Comparison of ENCODE assay signal across 14 mouse cellular contexts in the genomic region with DNA sequence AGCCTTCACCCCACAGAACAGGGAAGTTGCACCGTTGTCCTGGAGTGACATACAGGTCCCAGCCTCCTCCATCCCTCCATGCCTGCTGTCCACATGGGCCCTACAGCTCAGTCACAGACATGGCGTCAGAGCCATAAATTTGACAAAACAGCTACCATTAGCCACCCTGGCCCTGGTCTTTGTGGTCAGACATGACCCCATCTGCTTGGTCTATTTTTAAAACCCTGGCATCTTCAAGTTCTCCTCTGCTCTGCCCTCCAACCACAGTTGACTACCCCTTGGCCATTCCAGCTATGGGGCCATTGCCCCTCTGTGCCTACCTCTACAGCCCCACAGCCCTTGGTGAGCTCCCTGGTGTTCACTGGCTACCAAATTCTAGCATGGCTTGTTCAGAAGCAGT. TPM values are rescaled to one million over a fixed set of nuclear protein-coding genes. Genes with fewer than 3 reads are reported as not detected.
DNase-seq lines count a peak whose midpoint lies in the region; ATAC-seq and TF ChIP-seq lines count a peak whose summit lies in the region.
"Had no signal": no experiment of that assay in that cellular context is flagged by ENCODE, and none has a peak within 500 bp of the region (broad histone marks: within the 10 kb centered on the region; RNA-seq: fewer than 3 reads in every experiment).

No protein-coding gene starts in this region.

- H3K4me1 ChIP-seq in intestine, embryonic 15.5 days (replicated peaks), result peaks cover 20% of the 10 kb centered on the region
- H3K4me1 ChIP-seq in intestine, postnatal 0 days (replicated peaks; ENCODE audit: control insufficient read depth, insufficient read depth, low read length), result 0 out of 2 replicates have a peak, but pooled peaks cover 2% of the 10 kb centered on the region
- peaks cover 20% of the 10 kb centered on the region for H3K4me1 ChIP-seq in midbrain, embryonic 13.5 days (replicated peaks)
- H3K4me1 ChIP-seq in midbrain, embryonic 15.5 days, result peaks cover 13% of the 10 kb centered on the region
- peaks cover 19% of the 10 kb centered on the region for H3K4me1 ChIP-seq in embryonic facial prominence, embryonic 14.5 days (ENCODE audit: control insufficient read depth, insufficient read depth, low read length)
- peaks cover 46% of the 10 kb centered on the region for H3K4me1 ChIP-seq in limb, embryonic 15.5 days
- H3K4me1 ChIP-seq: liver, embryonic 13.5 days had no signal

- WGBS in intestine, embryonic 15.5 days, result 79% methylated on average over 2 of the region's 2 CpGs
- 77% methylated on average over 2 of the region's 2 CpGs for WGBS in intestine, postnatal 0 days
- WGBS in midbrain, embryonic 13.5 days, result 87% methylated on average over 2 of the region's 2 CpGs
- 79% methylated on average over 2 of the region's 2 CpGs for WGBS in midbrain, embryonic 15.5 days
- WGBS in embryonic facial prominence, embryonic 14.5 days, result 80% methylated on average over 2 of the region's 2 CpGs
- 73% methylated on average over 2 of the region's 2 CpGs for WGBS in limb, embryonic 15.5 days

- H3K27ac ChIP-seq in intestine, embryonic 15.5 days, result no peak overlapping the region
- H3K27ac ChIP-seq in intestine, postnatal 0 days (ENCODE audit: low read depth, low read length), result no peak overlapping the region
- H3K27ac ChIP-seq in midbrain, embryonic 13.5 days, result no peak overlapping the region
- H3K27ac ChIP-seq in midbrain, embryonic 15.5 days, result no peak overlapping the region
- peak overlapping the region; percentile 67 for H3K27ac ChIP-seq in embryonic facial prominence, embryonic 14.5 days (replicated peaks; ENCODE audit: low read depth, low read length)
- peak overlapping the region; percentile 75 for H3K27ac ChIP-seq in limb, embryonic 15.5 days
- H3K27ac ChIP-seq: forebrain, embryonic 15.5 days; liver, embryonic 13.5 days had no signal

- peak; percentile 14; the same call in 1 of the 2 replicates for ATAC-seq in intestine, embryonic 15.5 days
- ATAC-seq in intestine, postnatal 0 days, result no peak
- peak; percentile 12; the same call in 1 of the 2 replicates for ATAC-seq in midbrain, embryonic 13.5 days
- ATAC-seq in midbrain, embryonic 15.5 days (replicated peaks), result no peak
- ATAC-seq in embryonic facial prominence, embryonic 14.5 days (ENCODE audit: low read depth), result no peak
- ATAC-seq in limb, embryonic 15.5 days (ENCODE audit: insufficient number of reproducible peaks, low FRiP score, low TSS enrichment, low read depth), result no peak
- ATAC-seq: forebrain, embryonic 15.5 days had no signal

- no peak for DNase-seq in embryonic facial prominence, embryonic 14.5 days (ENCODE audit: low spot score)
- no peak for DNase-seq in cerebellum, adult 9-10 months
- DNase-seq: cerebellum, adult 9-11 months; kidney, adult 9 months; liver, embryonic 13.5 days; thymus, postnatal 14 days had no signal

- no peak overlapping the region for H3K4me3 ChIP-seq in intestine, embryonic 15.5 days (replicated peaks)
- H3K4me3 ChIP-seq in intestine, postnatal 0 days (ENCODE audit: low read depth, low read length), result no peak overlapping the region
- H3K4me3 ChIP-seq in midbrain, embryonic 13.5 days (replicated peaks), result no peak overlapping the region
- no peak overlapping the region for H3K4me3 ChIP-seq in midbrain, embryonic 15.5 days
- no peak overlapping the region for H3K4me3 ChIP-seq in embryonic facial prominence, embryonic 14.5 days (ENCODE audit: low read depth, low read length)
- H3K4me3 ChIP-seq in limb, embryonic 15.5 days, result no peak overlapping the region
- H3K4me3 ChIP-seq: erythroblast, embryonic 14.5 days; forebrain, embryonic 15.5 days; heart, embryonic 12.5 days; liver, embryonic 13.5 days had no signal

- H3K4me2 ChIP-seq in intestine, embryonic 15.5 days (replicated peaks), result no peak overlapping the region
- H3K4me2 ChIP-seq in intestine, postnatal 0 days (replicated peaks; ENCODE audit: low read depth), result no peak overlapping the region
- H3K4me2 ChIP-seq in midbrain, embryonic 13.5 days (replicated peaks), result no peak overlapping the region
- H3K4me2 ChIP-seq in midbrain, embryonic 15.5 days, result no peak overlapping the region
- H3K4me2 ChIP-seq in embryonic facial prominence, embryonic 14.5 days (ENCODE audit: low read depth, low read length), result no peak overlapping the region
- no peak overlapping the region for H3K4me2 ChIP-seq in limb, embryonic 15.5 days
- H3K4me2 ChIP-seq: forebrain, embryonic 15.5 days; heart, embryonic 12.5 days; liver, embryonic 13.5 days had no signal

- no peaks in the 10 kb centered on the region for H3K9me3 ChIP-seq in intestine, embryonic 15.5 days
- no peaks in the 10 kb centered on the region for H3K9me3 ChIP-seq in intestine, postnatal 0 days (ENCODE audit: control insufficient read depth)
- H3K9me3 ChIP-seq in midbrain, embryonic 13.5 days, result no peaks in the 10 kb centered on the region
- no peaks in the 10 kb centered on the region for H3K9me3 ChIP-seq in midbrain, embryonic 15.5 days
- no peaks in the 10 kb centered on the region for H3K9me3 ChIP-seq in embryonic facial prominence, embryonic 14.5 days (ENCODE audit: control insufficient read depth, low read length)
- no peaks in the 10 kb centered on the region for H3K9me3 ChIP-seq in limb, embryonic 15.5 days
- H3K9me3 ChIP-seq: forebrain, embryonic 15.5 days; heart, embryonic 12.5 days; liver, embryonic 13.5 days had no signal

- no peaks in the 10 kb centered on the region for H3K36me3 ChIP-seq in intestine, embryonic 15.5 days
- peaks cover 39% of the 10 kb centered on the region for H3K36me3 ChIP-seq in intestine, postnatal 0 days (ENCODE audit: control insufficient read depth, insufficient read depth)
- H3K36me3 ChIP-seq in midbrain, embryonic 13.5 days, result peaks cover 28% of the 10 kb centered on the region
- H3K36me3 ChIP-seq in midbrain, embryonic 15.5 days (replicated peaks), result no peaks in the 10 kb centered on the region
- no peaks in the 10 kb centered on the region for H3K36me3 ChIP-seq in embryonic facial prominence, embryonic 14.5 days (ENCODE audit: control insufficient read depth, insufficient read depth, low read length)
- H3K36me3 ChIP-seq in limb, embryonic 15.5 days, result no peaks in the 10 kb centered on the region; the same call in 1 of the 2 replicates
- H3K36me3 ChIP-seq: forebrain, embryonic 15.5 days; liver, embryonic 13.5 days had no signal

- no peak for TF ChIP-seq CTCF in intestine, postnatal 0 days (IDR thresholded peaks at IDR 0.05; ENCODE audit: low read depth)

- H3K27me3 ChIP-seq in intestine, embryonic 15.5 days (replicated peaks), result no peaks in the 10 kb centered on the region
- no peaks in the 10 kb centered on the region for H3K27me3 ChIP-seq in intestine, postnatal 0 days (replicated peaks; ENCODE audit: control insufficient read depth, insufficient read depth, low read length)
- no peaks in the 10 kb centered on the region for H3K27me3 ChIP-seq in midbrain, embryonic 13.5 days
- H3K27me3 ChIP-seq in midbrain, embryonic 15.5 days (replicated peaks), result no peaks in the 10 kb centered on the region
- H3K27me3 ChIP-seq in embryonic facial prominence, embryonic 14.5 days (replicated peaks; ENCODE audit: control insufficient read depth, insufficient read depth, low read length), result no peaks in the 10 kb centered on the region
- H3K27me3 ChIP-seq in limb, embryonic 15.5 days, result no peaks in the 10 kb centered on the region
- H3K27me3 ChIP-seq: forebrain, embryonic 15.5 days; liver, embryonic 13.5 days had no signal

- H3K9ac ChIP-seq in intestine, embryonic 15.5 days, result no peak overlapping the region
- no peak overlapping the region for H3K9ac ChIP-seq in intestine, postnatal 0 days (ENCODE audit: low read depth, low read length)
- no peak overlapping the region for H3K9ac ChIP-seq in midbrain, embryonic 13.5 days (replicated peaks)
- H3K9ac ChIP-seq in midbrain, embryonic 15.5 days, result no peak overlapping the region
- no peak overlapping the region for H3K9ac ChIP-seq in embryonic facial prominence, embryonic 14.5 days (ENCODE audit: low read depth, low read length)
- H3K9ac ChIP-seq in limb, embryonic 15.5 days, result no peak overlapping the region
- H3K9ac ChIP-seq: forebrain, embryonic 15.5 days; heart, embryonic 12.5 days; liver, embryonic 13.5 days had no signal

RNA-seq across cellular contexts. Expression of a gene that starts 27.1 kb away (rescaled TPM):
- polyA plus RNA-seq in intestine, embryonic 15.5 days (2015; fragmentation: Nextera tagmentation; extraction: Ambion mirVana), result 13.2 and 13.8 TPM in 2 replicates
- polyA plus RNA-seq in intestine, postnatal 0 days (2015; fragmentation: Nextera tagmentation; extraction: Ambion mirVana), result 19.7 and 21.4 TPM in 2 replicates
- 15.5 and 17.0 TPM in 2 replicates for polyA plus RNA-seq in midbrain, embryonic 13.5 days (2015; fragmentation: Nextera tagmentation; extraction: Ambion mirVana)
- 14.6 and 16.0 TPM in 2 replicates for polyA plus RNA-seq in midbrain, embryonic 15.5 days (2015; fragmentation: Nextera tagmentation; extraction: Ambion mirVana)
- polyA plus RNA-seq in embryonic facial prominence, embryonic 14.5 days (2014; fragmentation: Nextera tagmentation; extraction: Ambion mirVana), result 11.8 and 13.4 TPM in 2 replicates
- 11.6 and 12.4 TPM in 2 replicates for polyA plus RNA-seq in limb, embryonic 15.5 days (2015; fragmentation: Nextera tagmentation; extraction: Ambion mirVana)

RNA-seq across cellular contexts. Expression of a gene that starts 35.1 kb away (rescaled TPM):
- polyA plus RNA-seq in intestine, embryonic 15.5 days (2015; fragmentation: Nextera tagmentation; extraction: Ambion mirVana), result 8.1 and 8.5 TPM in 2 replicates
- polyA plus RNA-seq in intestine, postnatal 0 days (2015; fragmentation: Nextera tagmentation; extraction: Ambion mirVana), result 3.6 and 4.6 TPM in 2 replicates
- polyA plus RNA-seq in midbrain, embryonic 13.5 days (2015; fragmentation: Nextera tagmentation; extraction: Ambion mirVana), result 7.0 and 7.2 TPM in 2 replicates
- 7.3 and 7.6 TPM in 2 replicates for polyA plus RNA-seq in midbrain, embryonic 15.5 days (2015; fragmentation: Nextera tagmentation; extraction: Ambion mirVana)
- 6.6 and 7.1 TPM in 2 replicates for polyA plus RNA-seq in embryonic facial prominence, embryonic 14.5 days (2014; fragmentation: Nextera tagmentation; extraction: Ambion mirVana)
- polyA plus RNA-seq in limb, embryonic 15.5 days (2015; fragmentation: Nextera tagmentation; extraction: Ambion mirVana), result 9.0 and 9.1 TPM in 2 replicates

Comparison
In these comparisons a context has a peak if more than half of its experiments do, and no peak if none do; other contexts are left out.
1. ATAC-seq: peak in intestine, embryonic 15.5 days (single experiment) and midbrain, embryonic 13.5 days (single experiment); none in intestine, postnatal 0 days (single experiment), midbrain, embryonic 15.5 days (single experiment), embryonic facial prominence, embryonic 14.5 days (single experiment) and limb, embryonic 15.5 days (single experiment).
2. H3K27ac ChIP-seq: peak in embryonic facial prominence, embryonic 14.5 days (single experiment) and limb, embryonic 15.5 days (single experiment); none in intestine, embryonic 15.5 days (single experiment), intestine, postnatal 0 days (single experiment), midbrain, embryonic 13.5 days (single experiment) and midbrain, embryonic 15.5 days (single experiment).